Mouse (Mus musculus) CD4-positive, CD25-positive, alpha-beta regulatory T cell, adult 2 months (primary cell): ENCODE measurements around the gene Nipa1.

Experiments
- DNase-seq: peaks from one replicate; pipeline ENCODE4 v3.0.0-alpha.2; 2012; ENCODE audit warnings: low read depth, low spot score

Gene Nipa1

DNA sequence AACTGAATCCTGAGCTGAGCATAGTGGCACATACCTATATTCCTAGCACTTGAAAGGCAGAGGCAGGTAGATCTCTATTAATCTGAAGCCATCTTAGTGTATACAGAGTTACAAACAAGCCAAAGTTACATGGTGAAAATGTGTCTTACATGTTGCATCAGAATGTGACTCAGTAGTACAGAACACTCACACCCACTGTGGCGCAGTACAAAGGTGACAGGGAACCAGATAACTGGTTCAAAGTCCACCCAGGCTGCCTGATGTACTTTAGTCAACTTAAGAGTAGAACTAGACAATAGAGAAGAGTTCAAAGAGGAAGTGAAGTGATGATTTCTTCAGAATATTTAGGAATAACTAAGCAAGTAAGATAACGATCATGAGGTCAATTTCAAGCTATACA lies 84.7 kb downstream of the Nipa1 start:
- no peak for DNase-seq

DNA sequence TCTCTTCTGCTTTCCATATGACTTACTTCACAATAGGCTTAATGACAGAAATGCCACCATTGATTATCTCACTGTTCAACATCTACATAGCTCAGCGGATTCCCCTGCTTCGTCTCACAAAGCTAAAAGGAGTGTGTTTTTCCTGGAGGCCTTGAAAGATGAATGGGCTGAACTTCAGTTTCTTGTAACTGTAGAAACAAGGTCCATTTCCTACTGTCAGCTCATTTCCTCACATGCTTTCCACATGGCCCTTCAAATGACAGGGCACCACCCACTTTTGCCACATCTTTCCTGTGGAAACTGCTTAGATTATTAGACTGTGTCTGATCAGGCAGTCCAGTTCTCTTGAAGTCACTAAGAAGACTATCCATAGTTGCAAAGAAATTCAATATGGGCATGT lies 91.1 kb downstream of the Nipa1 start:
- no peak for DNase-seq
